Mouse (Mus musculus): ENCODE results near the gene Gm14412.
"Not testable (repeated sequence)": the region's sequence is repeated elsewhere in the genome, so short reads cannot be mapped to it uniquely, and the experiment has no call there.

The Gm14412 gene

GRCm38 (mm10) chr2:177324257-177324733 is at the start of gene Gm14412:
Gene Gm14412, minus strand, starts transcription at chr2:177324307.
- not testable (repeated sequence) for DNase-seq (ENCODE audit: low spot score in 2 of 2)

- not testable (repeated sequence) for DNase-seq (ENCODE audit: low spot score in 2 of 2)
Measured at GRCm38 (mm10) chr2:177329661-177330292, 5.7 kb upstream of the Gm14412 start.

GRCm38 (mm10) chr2:177321361-177321760 is 2.7 kb downstream of the Gm14412 start:
- DNase-seq (ENCODE audit: low spot score in 2 of 2) = not testable (repeated sequence)

- not testable (repeated sequence) for DNase-seq (ENCODE audit: low spot score in 2 of 2)
Measured at GRCm38 (mm10) chr2:177320786-177321320, 3.3 kb downstream of the Gm14412 start.

- DNase-seq (ENCODE audit: low spot score in 2 of 2) = no peak
Measured at GRCm38 (mm10) chr2:177318996-177319395, 5.1 kb downstream of the Gm14412 start.

- not testable (repeated sequence) for DNase-seq (ENCODE audit: low spot score in 2 of 2)
Measured at GRCm38 (mm10) chr2:177309627-177310026, 14.5 kb downstream of the Gm14412 start.

- DNase-seq (ENCODE audit: low spot score in 2 of 2) = not testable (repeated sequence)
Measured at GRCm38 (mm10) chr2:177304980-177305379, 19.1 kb downstream of the Gm14412 start.

GRCm38 (mm10) chr2:177283701-177284100 is 40.4 kb downstream of the Gm14412 start:
- DNase-seq (ENCODE audit: low spot score in 2 of 2) = not testable (repeated sequence)

- not testable (repeated sequence) for DNase-seq (ENCODE audit: low spot score in 2 of 2)
Measured at GRCm38 (mm10) chr2:177277754-177278153, 46.4 kb downstream of the Gm14412 start.

- DNase-seq (ENCODE audit: low spot score in 2 of 2) = not testable (repeated sequence)
Measured at GRCm38 (mm10) chr2:177272237-177272636, 51.9 kb downstream of the Gm14412 start.

- DNase-seq (ENCODE audit: low spot score in 2 of 2) = not testable (repeated sequence)
Measured at GRCm38 (mm10) chr2:177266936-177267335, 57.2 kb downstream of the Gm14412 start, which contains the start of gene Gm14409. Gene Gm14409, minus strand, starts transcription at chr2:177267036.

Data from frontal cortex, postnatal 36 days (tissue).